Mouse (Mus musculus): Measurements from ENCODE around the gene Ntng2.

DNA sequence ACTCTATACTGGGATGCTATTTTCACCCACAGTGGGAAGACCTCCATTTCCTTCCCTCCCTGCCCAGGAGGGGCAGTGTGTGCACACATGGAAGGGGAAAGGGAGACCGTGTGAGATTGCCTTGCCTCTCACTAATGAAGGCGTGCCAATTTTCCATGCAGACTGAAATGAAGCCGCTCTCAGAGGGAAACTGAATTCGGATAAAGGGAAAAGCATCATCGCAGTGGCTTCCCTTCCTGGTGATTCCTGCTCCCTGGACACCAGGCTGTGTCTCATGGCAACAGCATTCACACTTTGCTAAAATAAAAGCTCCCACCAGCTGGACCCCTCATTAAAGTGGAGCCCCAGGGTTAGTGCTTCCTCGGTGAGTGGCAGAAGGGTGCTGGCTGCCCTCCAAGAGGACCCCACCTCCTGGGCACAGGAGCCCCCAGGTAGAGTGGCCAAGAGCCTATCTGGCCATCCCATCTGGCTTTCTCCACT, 9.7 kb upstream of the Ntng2 start:
- TF ChIP-seq POLR2A (IDR thresholded peaks at IDR 0.05; ENCODE audit: insufficient read length, low read depth) (no peak), REST (IDR thresholded peaks at IDR 0.05; ENCODE audit: insufficient read depth, insufficient read length) (no peak), MAX (IDR thresholded peaks at IDR 0.05; ENCODE audit: low read depth) (no peak)
